Mouse (Mus musculus) testis, postnatal 10 days (tissue): Measurements from ENCODE around the gene Arl13b.
A peak's percentile ranks its signal among the peaks of the same experiment; 100 is the strongest.

ENCODE experiments used
- DNase-seq: peaks from one replicate; pipeline ENCODE4 v3.0.0; 2021; ENCODE audit warnings: low spot score

Arl13b gene

GRCm38 (mm10) chr16:62814491-62814890 lies 32.3 kb downstream of the Arl13b start, which contains the start of gene Stx19:
Gene Stx19 (plus strand): TSS chr16:62814676.
- DNase-seq: no peak

GRCm38 (mm10) chr16:62813790-62814189 lies 33.0 kb downstream of the Arl13b start:
- no peak for DNase-seq

- DNase-seq: no peak
Measured at GRCm38 (mm10) chr16:62810855-62811254, 36.0 kb downstream of the Arl13b start.

- DNase-seq: no peak
Measured at GRCm38 (mm10) chr16:62807249-62807979, 39.4 kb downstream of the Arl13b start.

GRCm38 (mm10) chr16:62804621-62805020 lies 42.2 kb downstream of the Arl13b start:
- DNase-seq: no peak

- no peak for DNase-seq
Measured at GRCm38 (mm10) chr16:62799839-62800238, 47.0 kb downstream of the Arl13b start.

GRCm38 (mm10) chr16:62799426-62799825 lies 47.4 kb downstream of the Arl13b start:
- no peak for DNase-seq

- no peak for DNase-seq
Measured at GRCm38 (mm10) chr16:62798808-62799207, 48.0 kb downstream of the Arl13b start.

- no peak for DNase-seq
Measured at GRCm38 (mm10) chr16:62796608-62797007, 50.2 kb downstream of the Arl13b start.

GRCm38 (mm10) chr16:62786621-62787331 lies 60.1 kb downstream of the Arl13b start, which contains the start of gene Nsun3:
Gene Nsun3 (minus strand): TSS chr16:62786818.
- DNase-seq: peak; percentile 88

- DNase-seq: no peak
Measured at GRCm38 (mm10) chr16:62782229-62782628, 64.6 kb downstream of the Arl13b start.

GRCm38 (mm10) chr16:62778282-62778681 lies 68.6 kb downstream of the Arl13b start:
- DNase-seq: no peak

- no peak for DNase-seq
Measured at GRCm38 (mm10) chr16:62776034-62776433, 70.8 kb downstream of the Arl13b start.

GRCm38 (mm10) chr16:62773462-62773861 lies 73.4 kb downstream of the Arl13b start:
- no peak for DNase-seq

- peak; percentile 41 for DNase-seq
Measured at GRCm38 (mm10) chr16:62758340-62758739, 88.5 kb downstream of the Arl13b start.

- DNase-seq: no peak
Measured at GRCm38 (mm10) chr16:62755307-62755706, 91.5 kb downstream of the Arl13b start.

GRCm38 (mm10) chr16:62753597-62753996 lies 93.2 kb downstream of the Arl13b start:
- no peak for DNase-seq

GRCm38 (mm10) chr16:62753079-62753478 lies 93.8 kb downstream of the Arl13b start:
- DNase-seq: no peak

- no peak for DNase-seq
Measured at GRCm38 (mm10) chr16:62745875-62746274, 101.0 kb downstream of the Arl13b start.
